Mouse (Mus musculus): ENCODE data around the gene Actn2.

The Actn2 gene

GRCm38 (mm10) chr13:12340183-12340975 is at the start of gene Actn2:
TSS of gene Actn2 (minus strand) at chr13:12340760.
- DNase-seq, result peak; percentile 66

DNA sequence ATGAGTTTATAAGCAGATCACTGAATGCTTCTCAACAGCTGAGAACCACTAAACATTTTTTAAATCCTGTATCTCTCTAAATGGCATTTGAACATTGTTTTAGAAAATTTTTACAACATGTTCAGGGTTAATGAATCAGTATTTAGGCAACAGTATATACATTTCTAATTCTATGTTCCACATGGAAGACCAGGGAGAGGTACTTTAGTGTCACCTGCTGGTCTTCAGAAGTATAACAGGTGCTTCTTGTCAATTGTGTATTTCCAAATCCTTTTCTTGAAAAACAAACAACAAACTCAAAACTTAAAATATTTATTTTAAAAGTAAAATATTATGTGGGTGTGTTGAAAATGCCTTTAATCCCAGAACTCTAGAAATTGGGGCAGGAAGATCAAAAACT is 45.7 kb upstream of the Actn2 start:
- DNase-seq, result no peak

GRCm38 (mm10) chr13:12384796-12385195 is 44.2 kb upstream of the Actn2 start:
- DNase-seq, result no peak

DNA sequence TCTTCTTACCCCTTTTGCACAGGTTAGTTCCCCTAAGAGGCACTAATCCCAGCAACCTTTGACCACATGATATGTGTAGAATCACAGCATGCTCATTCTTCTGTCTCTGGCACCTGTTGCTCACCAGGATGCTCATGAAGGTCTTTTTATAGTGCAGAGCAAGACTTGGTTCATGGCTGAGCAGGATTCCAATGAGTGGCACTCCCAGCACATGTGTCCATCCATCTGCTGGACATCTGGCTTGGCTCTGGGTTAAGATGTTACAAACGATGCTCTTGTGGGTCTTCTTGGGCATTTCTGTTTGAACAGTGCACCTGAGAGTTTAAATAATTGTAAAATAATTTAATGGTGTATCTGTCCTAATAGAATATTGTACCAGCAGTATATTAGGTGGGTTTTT is 36.2 kb upstream of the Actn2 start:
- no peak for DNase-seq

- DNase-seq, result no peak
Measured at GRCm38 (mm10) chr13:12372755-12373154, 32.2 kb upstream of the Actn2 start.

DNA sequence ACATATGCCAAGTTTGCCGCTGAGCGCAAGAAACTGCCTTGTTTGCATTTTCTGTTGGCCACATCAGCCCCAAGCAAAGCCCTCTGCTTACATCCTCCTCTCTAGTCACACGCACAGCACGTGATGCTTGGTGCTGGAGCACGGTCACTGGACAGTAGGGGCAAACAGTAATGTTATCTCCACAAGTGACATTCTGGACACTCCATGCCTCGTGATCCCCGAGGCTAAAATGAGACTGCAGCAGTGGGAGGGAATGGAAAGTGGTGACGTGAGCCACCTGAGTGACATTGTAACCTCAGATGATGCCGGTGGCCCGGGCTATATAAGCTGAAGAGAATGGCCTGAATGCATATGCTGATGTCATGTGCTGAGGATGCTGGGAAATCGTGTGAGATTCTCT is 29.4 kb upstream of the Actn2 start:
- DNase-seq, result no peak

DNA sequence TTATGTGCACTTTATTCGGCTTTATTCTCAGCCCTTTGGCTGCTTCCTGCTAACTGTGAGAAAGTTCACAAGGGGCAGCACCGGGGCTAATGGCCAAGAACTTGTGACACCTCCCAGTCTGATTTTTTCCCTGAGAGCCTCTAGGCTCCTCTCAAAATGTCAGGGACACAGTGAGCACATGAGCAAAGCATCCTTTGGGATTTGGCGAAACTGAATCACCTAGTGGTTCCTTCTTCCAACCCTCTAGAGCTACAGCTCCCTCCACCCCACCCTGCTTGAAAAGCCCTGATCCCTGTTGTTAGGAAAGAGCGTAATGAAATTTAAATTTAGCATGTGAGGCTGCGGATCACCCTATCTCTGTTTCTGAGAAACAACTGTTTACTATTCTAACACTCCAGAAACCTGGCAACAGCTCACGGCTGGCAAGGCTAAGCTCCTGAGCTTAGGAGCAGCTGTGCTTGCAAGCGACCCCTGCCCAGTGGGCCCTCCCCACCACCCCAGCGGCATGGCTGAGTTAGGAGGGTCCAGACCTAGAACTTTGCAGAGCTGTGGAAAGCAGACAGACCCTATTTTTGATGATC is 28.6 kb upstream of the Actn2 start:
- DNase-seq, result no peak

DNA sequence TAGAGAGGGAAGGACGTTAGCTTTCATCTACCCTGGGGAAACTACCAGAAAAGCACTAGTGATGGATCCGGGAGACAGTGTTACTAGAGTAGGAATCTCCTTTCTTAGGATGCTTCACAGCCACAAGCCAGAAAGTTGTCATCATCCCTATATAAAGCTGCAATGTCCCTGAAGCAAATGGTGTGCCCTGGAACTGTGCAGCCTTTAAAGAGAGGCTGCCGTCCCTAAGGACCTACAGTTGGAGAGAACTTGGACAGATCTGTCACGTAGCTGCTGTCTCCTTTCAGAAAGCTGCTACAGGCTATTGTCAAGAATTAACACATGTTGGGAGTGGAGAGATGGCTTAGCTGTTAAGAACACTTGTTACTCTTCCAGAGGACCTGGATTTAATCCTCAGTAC is 20.9 kb upstream of the Actn2 start:
- DNase-seq, result no peak

GRCm38 (mm10) chr13:12357554-12357953 is 17.0 kb upstream of the Actn2 start:
- DNase-seq, result no peak

DNA sequence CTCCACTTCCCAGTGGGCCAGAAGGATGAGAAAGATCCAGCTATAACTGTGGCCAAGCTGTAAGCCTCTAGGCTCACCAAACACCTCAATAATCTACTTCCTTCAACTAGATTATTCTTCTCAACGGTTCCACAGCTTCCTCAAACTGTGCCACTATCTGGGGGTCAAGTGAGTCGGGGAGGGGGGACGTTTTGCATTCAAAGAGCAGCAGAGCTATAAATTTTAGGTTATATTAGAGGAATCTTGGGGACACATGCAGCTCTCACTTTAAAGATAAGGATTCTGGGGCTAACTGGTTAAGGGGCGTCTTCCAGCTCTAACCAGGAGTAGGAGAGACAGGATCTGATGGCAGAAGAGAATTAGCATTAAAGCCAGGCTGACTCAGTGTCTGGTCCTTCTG is 15.6 kb upstream of the Actn2 start:
- DNase-seq, result no peak

- DNase-seq, result no peak
Measured at GRCm38 (mm10) chr13:12349197-12349824, 8.8 kb upstream of the Actn2 start.

DNA sequence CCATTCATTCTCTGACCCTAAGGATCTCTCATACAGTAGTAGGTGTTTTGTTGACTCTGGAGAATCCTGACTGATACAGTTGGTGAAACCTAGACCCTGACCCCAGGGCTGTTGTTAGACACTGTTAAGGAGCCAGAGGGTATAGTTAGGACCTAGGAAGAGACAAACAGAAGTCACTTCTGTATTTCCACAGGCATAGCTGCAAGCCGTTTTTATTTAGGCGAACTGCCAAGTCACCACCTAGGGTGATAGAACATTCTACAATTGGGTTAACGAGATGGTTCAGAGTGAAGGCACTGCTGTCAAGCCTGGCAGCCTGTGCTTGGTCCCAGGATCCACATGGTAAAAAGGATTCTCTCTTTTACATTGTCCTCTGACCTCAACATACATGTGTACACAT is 6.3 kb upstream of the Actn2 start:
- no peak for DNase-seq

GRCm38 (mm10) chr13:12341447-12341846 is 887 bp upstream of the Actn2 start:
- DNase-seq, result peak; percentile 6

DNA sequence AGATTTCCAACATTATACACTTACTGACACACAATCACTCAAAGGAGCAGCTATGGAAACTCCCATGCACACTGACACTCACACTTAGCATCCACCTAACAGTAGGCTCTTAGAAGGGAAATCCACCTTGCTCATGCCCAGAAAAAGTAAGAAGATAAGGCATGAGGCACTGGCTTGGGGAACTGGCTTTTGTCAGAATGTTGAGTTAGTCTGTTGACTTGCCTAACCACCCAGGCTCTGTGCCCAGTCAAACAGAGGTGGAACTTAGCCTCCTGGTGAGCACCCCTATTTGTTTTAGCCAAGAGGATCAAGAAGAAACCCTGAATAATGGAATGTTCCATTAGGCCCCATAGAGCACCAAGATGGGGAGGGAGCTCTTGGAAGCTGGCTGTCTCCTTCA is 1.1 kb downstream of the Actn2 start:
- DNase-seq, result no peak

DNA sequence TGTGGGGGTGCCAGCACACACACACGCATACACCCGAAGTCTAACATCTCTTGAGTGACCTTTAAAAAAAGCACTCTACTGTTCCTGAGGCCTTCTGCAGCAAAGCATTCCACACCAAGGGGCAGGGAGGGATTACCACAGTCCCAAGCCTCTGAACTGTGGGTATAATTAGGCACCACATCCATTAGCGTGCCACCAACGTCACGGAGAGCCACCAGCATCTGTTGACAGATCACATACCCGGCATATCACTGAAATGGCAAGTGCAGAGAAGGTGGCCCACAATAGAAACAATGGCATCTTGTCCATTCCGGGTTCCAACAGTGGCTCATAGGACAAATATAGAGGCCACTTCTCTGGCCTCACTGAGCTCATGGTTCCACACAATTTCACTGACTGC is 2.8 kb downstream of the Actn2 start:
- no peak for DNase-seq

- no peak for DNase-seq
Measured at GRCm38 (mm10) chr13:12334016-12334415, 6.5 kb downstream of the Actn2 start.

- DNase-seq, result no peak
Measured at GRCm38 (mm10) chr13:12331528-12331927, 9.0 kb downstream of the Actn2 start.

DNA sequence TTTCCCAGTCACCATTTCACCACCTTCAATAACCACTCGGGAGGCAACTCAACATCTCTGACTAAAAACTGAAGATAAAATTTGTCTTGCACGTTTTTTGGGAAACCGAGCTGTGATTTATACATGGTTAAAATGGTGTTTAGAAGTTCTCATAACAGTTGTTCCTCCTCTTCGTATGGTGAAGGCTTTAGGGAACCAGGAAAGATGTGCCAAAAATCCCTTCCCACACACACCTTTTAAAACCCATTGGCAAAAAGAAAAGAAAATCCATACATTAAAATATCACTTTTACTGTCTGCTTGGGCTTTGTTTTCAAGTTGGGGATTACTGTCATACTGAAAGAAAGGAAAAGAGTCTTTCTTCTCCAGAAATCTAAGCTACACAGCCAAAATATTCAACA is 12.2 kb downstream of the Actn2 start:
- no peak for DNase-seq

DNA sequence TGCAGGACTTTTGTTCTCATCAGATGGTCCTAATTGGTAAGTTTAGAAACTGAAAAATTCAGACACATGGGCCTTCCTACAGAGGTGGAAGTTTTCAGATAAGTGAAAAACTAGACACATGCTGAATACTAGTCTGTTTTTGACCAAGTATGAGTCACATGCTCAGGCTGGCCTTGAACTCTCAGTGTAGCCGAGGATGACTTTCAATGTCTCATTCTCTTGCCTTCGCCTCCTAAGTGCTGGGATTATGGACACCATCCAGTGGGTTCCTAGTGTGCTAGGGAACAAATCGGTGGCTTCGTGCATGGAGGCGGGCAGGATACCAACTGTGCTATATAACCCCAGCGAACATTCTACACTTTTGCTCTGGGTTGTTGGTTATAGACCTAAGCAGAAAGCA is 13.0 kb downstream of the Actn2 start:
- DNase-seq, result no peak

- no peak for DNase-seq
Measured at GRCm38 (mm10) chr13:12323076-12323625, 17.4 kb downstream of the Actn2 start.

GRCm38 (mm10) chr13:12320148-12320547 is 20.4 kb downstream of the Actn2 start:
- DNase-seq, result no peak

DNA sequence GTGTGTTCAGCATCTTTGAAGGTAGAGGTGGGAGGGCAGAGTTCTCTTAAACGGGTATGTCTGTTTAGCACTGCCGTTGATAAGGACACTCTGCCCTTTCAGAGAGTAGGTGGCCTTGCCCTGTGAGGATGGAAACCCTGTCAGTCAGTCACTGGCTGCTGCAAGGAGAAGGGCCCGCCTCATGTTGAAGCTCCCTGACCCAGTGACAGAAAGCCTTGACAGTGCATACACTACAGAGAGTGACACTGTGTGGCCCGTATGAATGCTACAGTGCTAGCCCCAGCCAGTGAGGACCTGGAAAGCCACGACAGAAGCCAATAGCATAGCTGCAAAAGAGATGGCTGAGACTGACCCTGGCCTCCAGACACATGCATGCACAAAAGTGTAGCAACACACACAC is 22.5 kb downstream of the Actn2 start:
- DNase-seq, result no peak

DNA sequence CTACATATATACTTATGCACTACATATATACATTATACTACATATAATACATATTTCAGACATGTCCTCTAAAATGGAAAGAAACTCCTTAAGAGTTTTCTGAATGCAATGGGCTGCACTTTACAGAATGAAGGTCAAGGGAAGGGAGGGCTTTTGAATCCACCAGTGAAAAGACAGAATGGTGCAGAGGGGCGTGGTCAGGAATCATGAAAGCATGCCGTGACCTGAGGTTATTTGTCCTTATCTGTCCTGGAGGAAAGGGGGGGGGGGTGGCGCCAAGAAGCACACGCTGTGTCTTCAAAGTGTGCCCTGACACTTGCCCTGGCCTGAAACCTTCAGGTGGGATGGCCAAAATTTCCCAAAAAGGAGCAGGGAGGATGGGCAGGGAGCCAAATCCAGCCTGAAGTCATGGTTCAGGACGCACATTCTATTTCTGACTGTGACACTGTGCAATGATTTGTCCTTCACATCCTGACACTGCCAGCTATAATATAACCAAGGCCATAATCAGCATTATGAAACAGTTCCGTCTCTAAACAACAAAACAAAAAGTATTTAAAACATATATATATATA is 23.3 kb downstream of the Actn2 start:
- no peak for DNase-seq

GRCm38 (mm10) chr13:12314173-12314572 is 26.4 kb downstream of the Actn2 start:
- DNase-seq, result no peak
